Mouse (Mus musculus): ENCODE data around the gene Nkain2. TPM values are rescaled to one million over a fixed set of nuclear protein-coding genes. Genes with fewer than 3 reads are reported as not detected.

Gene Nkain2
- polyA plus RNA-seq, 1 experiment from 2014 or later = 1.9 TPM

DNA sequence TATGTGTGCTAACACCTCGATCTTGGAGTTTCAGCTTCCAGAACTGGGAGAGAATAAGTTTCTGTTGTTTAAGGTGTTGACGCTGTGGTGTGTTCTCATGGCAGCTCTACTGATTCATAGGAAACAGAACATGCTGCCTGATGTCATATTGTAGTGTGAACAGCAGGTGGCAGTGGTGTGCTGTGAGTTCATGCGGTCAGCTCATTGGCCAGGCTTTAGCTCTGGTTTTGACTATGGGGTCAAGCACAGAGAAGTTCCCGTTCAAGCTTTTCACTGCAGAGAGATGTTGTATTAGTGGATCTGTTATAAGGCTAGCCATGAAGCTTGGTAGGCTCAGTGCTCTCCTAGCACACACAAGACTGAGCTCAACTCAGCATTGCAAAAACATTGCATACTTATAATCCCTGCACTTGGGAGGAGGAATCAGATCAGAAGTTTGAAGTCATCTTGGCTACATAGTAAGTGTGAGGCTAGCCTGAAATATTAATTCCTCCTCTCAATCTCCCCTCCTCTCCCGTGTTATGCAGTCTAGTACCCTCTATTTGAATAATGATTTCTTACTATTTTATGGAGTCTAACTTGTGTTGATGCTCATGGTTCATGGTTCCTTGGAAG, 1147.7 kb downstream of the Nkain2 start:
- ATAC-seq (replicated peaks; ENCODE audit: low FRiP score) (peak; percentile 86), DNase-seq (ENCODE audit: low spot score) (peak; percentile 82)
- Histone ChIP-seq H3K27ac (ENCODE audit: low read depth, low read length) (no peak overlapping the region), H3K4me3 (ENCODE audit: low read depth, low read length) (no peak overlapping the region), H3K36me3 (ENCODE audit: control insufficient read depth, insufficient read depth, low read length) (no peaks in the 10 kb centered on the region), H3K4me1 (replicated peaks; ENCODE audit: control insufficient read depth, insufficient read depth, low read length) (no peaks in the 10 kb centered on the region), H3K9ac (ENCODE audit: low read length) (no peak overlapping the region), H3K27me3 (ENCODE audit: control insufficient read depth, insufficient read depth, low read length) (no peaks in the 10 kb centered on the region), H3K9me3 (ENCODE audit: control insufficient read depth, low read length) (no peaks in the 10 kb centered on the region), H3K4me2 (ENCODE audit: low read depth, low read length, severe bottlenecking) (no peak overlapping the region)
- WGBS = 28% methylated on average over 5 of the region's 5 CpGs

DNA sequence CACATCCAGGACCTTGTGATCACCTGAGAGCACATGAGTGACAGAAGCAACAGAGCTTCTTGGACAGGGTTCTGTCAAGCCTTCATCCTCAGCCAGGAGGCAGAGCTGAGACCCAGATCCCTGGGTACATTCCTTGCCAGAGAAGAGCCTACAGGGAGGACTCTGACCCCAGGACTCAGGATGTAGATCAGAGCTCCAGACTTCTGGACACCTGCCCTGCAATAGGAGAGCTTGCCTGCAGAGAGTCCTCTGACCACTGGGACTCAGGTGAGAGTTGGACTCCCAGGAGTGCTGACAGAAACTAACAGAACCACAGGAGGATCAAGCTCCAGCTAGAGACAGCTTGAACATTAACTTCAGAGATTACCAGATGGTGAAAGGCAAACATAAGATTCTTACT, 1162.2 kb downstream of the Nkain2 start:
- no peaks in the 10 kb centered on the region for H3K36me3 ChIP-seq (ENCODE audit: control insufficient read depth, insufficient read depth, low read length)
- no peaks in the 10 kb centered on the region for H3K4me1 ChIP-seq (replicated peaks; ENCODE audit: control insufficient read depth, insufficient read depth, low read length)
- no peak overlapping the region for H3K4me2 ChIP-seq (ENCODE audit: low read depth, low read length, severe bottlenecking)
- DNase-seq (ENCODE audit: low spot score) (no peak), ATAC-seq (replicated peaks; ENCODE audit: low FRiP score) (no peak)
- no peak overlapping the region for H3K4me3 ChIP-seq (ENCODE audit: low read depth, low read length)
- no peak overlapping the region for H3K27ac ChIP-seq (ENCODE audit: low read depth, low read length)
- no peak overlapping the region for H3K9ac ChIP-seq (ENCODE audit: low read length)
- no peaks in the 10 kb centered on the region for H3K9me3 ChIP-seq (ENCODE audit: control insufficient read depth, low read length)
- H3K27me3 ChIP-seq (ENCODE audit: control insufficient read depth, insufficient read depth, low read length) = no peaks in the 10 kb centered on the region

DNA sequence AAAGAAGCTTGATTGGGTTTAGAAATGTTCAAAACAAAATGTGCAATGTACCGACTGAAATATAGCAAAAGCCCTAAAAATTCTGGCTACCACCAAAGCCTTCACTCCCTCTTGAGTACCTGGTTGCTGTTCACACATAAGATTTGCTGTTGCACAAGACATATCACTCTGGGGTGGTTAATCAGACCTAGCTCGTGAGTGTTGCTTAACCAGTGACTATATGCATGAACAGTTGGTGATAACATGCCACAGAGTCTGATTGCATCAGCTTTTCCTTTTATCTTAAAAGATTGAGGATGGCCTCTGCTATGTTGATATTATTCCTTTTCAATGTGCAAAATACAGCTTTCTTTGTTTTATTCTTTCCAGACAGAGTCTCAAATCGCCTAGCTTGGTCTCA, 1243.0 kb downstream of the Nkain2 start:
- Histone ChIP-seq H3K27ac (ENCODE audit: low read depth, low read length) (no peak overlapping the region), H3K27me3 (ENCODE audit: control insufficient read depth, insufficient read depth, low read length) (no peaks in the 10 kb centered on the region), H3K4me1 (replicated peaks; ENCODE audit: control insufficient read depth, insufficient read depth, low read length) (no peaks in the 10 kb centered on the region), H3K4me3 (ENCODE audit: low read depth, low read length) (no peak overlapping the region), H3K9me3 (ENCODE audit: control insufficient read depth, low read length) (no peaks in the 10 kb centered on the region), H3K4me2 (ENCODE audit: low read depth, low read length, severe bottlenecking) (no peak overlapping the region), H3K9ac (ENCODE audit: low read length) (no peak overlapping the region), H3K36me3 (ENCODE audit: control insufficient read depth, insufficient read depth, low read length) (no peaks in the 10 kb centered on the region)
- DNase-seq (ENCODE audit: low spot score) (no peak), ATAC-seq (replicated peaks; ENCODE audit: low FRiP score) (no peak)
- 82% methylated on average over 3 of the region's 3 CpGs for WGBS

DNA sequence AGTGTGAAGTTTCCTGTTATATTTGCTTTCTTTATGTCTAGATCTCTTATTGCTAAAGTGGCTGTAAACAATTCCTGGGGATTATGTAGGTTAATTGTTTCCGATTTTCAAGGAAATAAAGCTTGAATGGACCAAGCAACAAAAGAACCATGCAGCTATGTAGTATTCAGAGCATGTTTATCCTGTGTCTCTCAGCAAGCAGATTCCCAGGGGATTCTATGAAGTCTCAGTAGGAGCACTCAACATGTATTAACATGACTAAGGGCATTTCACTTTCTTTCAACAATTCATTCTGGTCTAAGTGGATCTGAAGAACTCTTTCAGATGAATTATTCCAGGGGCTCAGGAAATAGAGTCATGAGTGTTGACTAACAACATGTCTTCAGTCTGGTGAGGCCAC, 1244.2 kb downstream of the Nkain2 start:
- H3K36me3 ChIP-seq (ENCODE audit: control insufficient read depth, insufficient read depth, low read length) = no peaks in the 10 kb centered on the region
- H3K4me3 ChIP-seq (ENCODE audit: low read depth, low read length) = no peak overlapping the region
- H3K4me1 ChIP-seq (replicated peaks; ENCODE audit: control insufficient read depth, insufficient read depth, low read length) = no peaks in the 10 kb centered on the region
- ATAC-seq (replicated peaks; ENCODE audit: low FRiP score) = peak; percentile 61
- H3K9ac ChIP-seq (ENCODE audit: low read length) = no peak overlapping the region
- H3K27ac ChIP-seq (ENCODE audit: low read depth, low read length) = no peak overlapping the region
- 33% methylated on average over 1 of the region's 1 CpGs for WGBS
- DNase-seq (ENCODE audit: low spot score) = no peak
- H3K4me2 ChIP-seq (ENCODE audit: low read depth, low read length, severe bottlenecking) = no peak overlapping the region
- no peaks in the 10 kb centered on the region for H3K27me3 ChIP-seq (ENCODE audit: control insufficient read depth, insufficient read depth, low read length)
- H3K9me3 ChIP-seq (ENCODE audit: control insufficient read depth, low read length) = no peaks in the 10 kb centered on the region

Other genes starting within 250 kb of the Nkain2 start
- gene Trdn, start 190.1 kb upstream of the Nkain2 start, polyA plus RNA-seq (2014; fragmentation: Nextera tagmentation; extraction: Ambion mirVana) = 0.04 TPM in 1 of 2 replicates, not detected in the other

All from forebrain, embryonic 11.5 days (tissue).